Mouse (Mus musculus): Measurements from ENCODE around the gene Ppp6r3.

Ppp6r3 gene

DNA sequence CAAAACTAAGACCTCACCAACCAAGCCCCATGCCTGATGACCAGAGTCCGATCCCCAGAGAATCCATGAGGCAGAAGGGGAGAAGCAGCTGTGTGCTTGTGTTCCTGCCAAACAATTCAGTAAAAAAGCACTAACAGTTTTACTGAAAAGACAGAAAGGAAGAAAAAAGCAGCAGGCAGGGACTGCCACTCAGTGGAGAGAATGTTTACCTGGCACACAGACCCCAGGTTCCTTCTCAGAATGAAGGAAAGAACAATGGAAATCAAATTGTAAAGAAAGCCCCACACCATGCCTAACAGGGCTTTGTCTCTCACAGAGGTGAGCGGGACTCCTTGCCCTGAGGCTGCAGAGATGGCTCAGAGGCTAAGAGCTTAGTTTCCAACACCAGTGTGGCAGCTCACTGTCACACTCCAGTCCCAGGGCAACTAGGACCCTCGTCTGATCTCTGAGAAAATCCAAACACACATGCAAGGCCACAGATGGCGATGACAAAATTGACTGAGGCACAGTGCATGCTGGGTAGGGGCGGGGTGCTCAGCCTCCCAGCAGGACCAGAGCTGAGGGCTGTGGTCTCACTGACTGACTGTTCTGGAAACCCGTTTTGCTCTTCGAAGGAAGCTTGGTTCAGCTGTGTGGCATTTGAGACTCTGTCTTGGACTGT is 146.3 kb downstream of the Ppp6r3 start:
- DNase-seq, result no peak

- no peak for DNase-seq
Observed at GRCm38 (mm10) chr19:3428057-3428830, 147.3 kb downstream of the Ppp6r3 start.

DNA sequence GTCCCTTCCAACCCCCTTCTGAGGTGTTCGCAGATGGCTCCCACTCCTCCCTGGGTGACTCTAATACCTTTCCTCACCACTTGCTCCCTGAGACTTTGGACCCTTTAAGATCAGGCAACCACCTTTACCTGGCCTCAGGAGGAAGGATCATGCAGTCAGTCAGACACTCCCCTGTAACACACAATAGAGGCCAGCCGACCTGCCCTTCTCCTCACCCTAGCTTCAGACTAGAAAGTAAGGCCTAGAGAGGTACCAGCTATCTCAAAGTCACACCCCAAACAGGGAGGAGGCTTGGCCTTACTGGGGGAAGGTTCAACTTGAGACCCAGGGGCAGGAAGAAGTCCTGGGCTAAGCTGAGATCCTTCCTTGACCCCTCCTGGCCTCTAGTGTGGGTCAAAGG is 151.3 kb downstream of the Ppp6r3 start:
- no peak for DNase-seq

DNA sequence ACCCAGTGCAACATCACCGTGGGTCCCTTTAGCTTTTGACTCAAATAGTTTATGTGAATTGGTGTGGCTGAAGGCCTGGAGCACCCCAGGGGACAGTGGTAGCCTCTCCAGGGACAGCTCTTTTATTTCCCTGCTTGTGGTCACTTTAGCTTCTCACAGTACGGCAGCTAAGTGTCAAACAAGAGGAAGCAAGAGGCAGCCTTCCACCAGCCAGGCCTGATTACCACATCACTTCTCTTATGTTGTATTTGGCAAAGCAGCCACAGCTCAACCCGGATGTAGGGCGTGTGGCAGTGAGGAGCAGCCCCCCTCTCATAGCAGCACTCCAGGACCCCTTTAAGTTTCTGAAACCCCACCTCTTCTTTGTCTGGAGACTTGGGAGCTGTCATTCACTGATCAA is 152.6 kb downstream of the Ppp6r3 start:
- DNase-seq, result no peak

GRCm38 (mm10) chr19:3422488-3422887 is 153.1 kb downstream of the Ppp6r3 start:
- DNase-seq, result no peak

DNA sequence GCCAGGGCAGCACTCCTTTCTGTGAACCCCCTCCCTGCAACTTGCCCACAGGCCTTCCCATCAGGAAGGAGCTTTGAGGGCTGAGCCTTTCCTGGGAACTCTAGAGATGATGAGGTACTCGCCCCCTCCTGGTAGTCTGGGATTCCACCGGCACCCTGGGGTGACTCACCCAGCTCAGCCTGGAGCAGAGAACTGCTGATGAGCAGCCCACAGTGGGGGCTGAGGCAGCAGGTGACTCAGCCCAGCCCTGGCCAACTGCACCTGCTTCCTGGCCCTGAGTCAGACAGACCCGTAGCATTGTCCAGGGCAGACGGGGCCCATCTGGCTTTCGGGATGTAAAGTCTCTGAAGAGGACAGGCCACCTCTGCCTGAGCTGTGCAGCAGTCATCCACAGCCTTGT is 156.3 kb downstream of the Ppp6r3 start:
- no peak for DNase-seq

- no peak for DNase-seq
Observed at GRCm38 (mm10) chr19:3414268-3414733, 161.2 kb downstream of the Ppp6r3 start, which contains the start of gene Gal. Gal (minus strand) TSS chr19:3414544.

GRCm38 (mm10) chr19:3405531-3406281 is 169.8 kb downstream of the Ppp6r3 start:
- no peak for DNase-seq
